Mouse (Mus musculus) left cerebral cortex, adult 8-10 months (tissue): ENCODE measurements around the gene Sart3. TPM values are rescaled to one million over a fixed set of nuclear protein-coding genes. Genes with fewer than 3 reads are reported as not detected.

ENCODE experiments used
- DNase-seq, 2 experiments: peaks; one replicate each; pipeline ENCODE4 v3.0.0; 2022; ENCODE audit warnings: low spot score in 2 of 2
- total RNA-seq, 4 experiments: library from RNA; stranded (reverse); gene quantifications; 2 replicates each; pipeline ENCODE4 v1.2.4; 2022

Gene Sart3
- total RNA-seq, 4 experiments from 2014 or later, result 38.2 to 43.8 (median 41.5) TPM

- peak; percentile 87 to 89 for DNase-seq
Measured at GRCm38 (mm10) chr5:113771213-113772162, 822 bp downstream of the Sart3 start.

- no peak for DNase-seq
Measured at GRCm38 (mm10) chr5:113768806-113769205, 3.5 kb downstream of the Sart3 start.

GRCm38 (mm10) chr5:113765641-113766526 is 6.4 kb downstream of the Sart3 start:
- DNase-seq, result no peak

- no peak for DNase-seq
Measured at GRCm38 (mm10) chr5:113764426-113764825, 7.9 kb downstream of the Sart3 start.

GRCm38 (mm10) chr5:113761585-113761984 is 10.7 kb downstream of the Sart3 start:
- no peak for DNase-seq

- no peak for DNase-seq
Measured at GRCm38 (mm10) chr5:113755347-113756030, 16.8 kb downstream of the Sart3 start.

GRCm38 (mm10) chr5:113751521-113752157 is 20.7 kb downstream of the Sart3 start:
- DNase-seq, result no peak

GRCm38 (mm10) chr5:113748556-113749331 is 23.6 kb downstream of the Sart3 start:
- no peak for DNase-seq

- DNase-seq, result no peak
Measured at GRCm38 (mm10) chr5:113747629-113748028, 24.7 kb downstream of the Sart3 start.

GRCm38 (mm10) chr5:113737607-113738237 is 34.6 kb downstream of the Sart3 start:
- DNase-seq, result no peak

GRCm38 (mm10) chr5:113736522-113737164 is 35.7 kb downstream of the Sart3 start:
- DNase-seq, result no peak

- DNase-seq, result no peak
Measured at GRCm38 (mm10) chr5:113736113-113736502, 36.2 kb downstream of the Sart3 start.

GRCm38 (mm10) chr5:113735345-113736112 is 36.8 kb downstream of the Sart3 start, which contains the start of gene Ficd:
Ficd (plus strand) TSS chr5:113735803.
- DNase-seq, result peak; percentile 79 to 92

- DNase-seq, result no peak
Measured at GRCm38 (mm10) chr5:113735023-113735344, 37.3 kb downstream of the Sart3 start.

- no peak for DNase-seq
Measured at GRCm38 (mm10) chr5:113734376-113734775, 37.9 kb downstream of the Sart3 start.

- no peak for DNase-seq
Measured at GRCm38 (mm10) chr5:113732182-113732581, 40.1 kb downstream of the Sart3 start.

- no peak for DNase-seq
Measured at GRCm38 (mm10) chr5:113731174-113731573, 41.1 kb downstream of the Sart3 start.

GRCm38 (mm10) chr5:113730641-113731121 is 41.6 kb downstream of the Sart3 start:
- no peak for DNase-seq
